Mouse (Mus musculus): ENCODE data around the gene Atf6b. TPM values are rescaled to one million over a fixed set of nuclear protein-coding genes. Genes with fewer than 3 reads are reported as not detected.

Gene Atf6b
- polyA plus RNA-seq, 1 experiment: 31.3 TPM

GRCm38 (mm10) chr17:34631647-34632046 is 15.3 kb upstream of the Atf6b start:
- Histone ChIP-seq H3K9ac (ENCODE audit: low read depth, poor library complexity, severe bottlenecking) (peak overlapping the region; percentile 20; the same call in 1 of the 2 replicates), H3K4me1 (ENCODE audit: control insufficient read depth, insufficient read depth, low read length) (no peaks in the 10 kb centered on the region), H3K27ac (ENCODE audit: insufficient read depth, low read length) (no peak overlapping the region), H3K36me3 (ENCODE audit: control insufficient read depth, insufficient read depth, low read length, poor library complexity, severe bottlenecking) (no peaks in the 10 kb centered on the region), H3K4me3 (ENCODE audit: low read depth, low read length) (peak overlapping the region; percentile 43), H3K9me3 (replicated peaks; ENCODE audit: control insufficient read depth, insufficient read depth, low read length, poor library complexity, severe bottlenecking) (no peaks in the 10 kb centered on the region), H3K27me3 (ENCODE audit: control insufficient read depth, insufficient read depth, low read length, poor library complexity, severe bottlenecking) (peaks cover 4% of the 10 kb centered on the region; the same call in 1 of the 2 replicates)
- TF ChIP-seq POLR2A (IDR thresholded peaks at IDR 0.05; ENCODE audit: insufficient read depth, low read length) (no peak), CTCF (IDR thresholded peaks at IDR 0.05; ENCODE audit: low read depth, low read length) (no peak), EP300 (IDR thresholded peaks at IDR 0.05; ENCODE audit: insufficient read depth, low read depth, low read length) (no peak)

- Histone ChIP-seq H3K4me3 (ENCODE audit: low read depth, low read length) (peak overlapping the region; percentile 75), H3K9me3 (replicated peaks; ENCODE audit: control insufficient read depth, insufficient read depth, low read length, poor library complexity, severe bottlenecking) (no peaks in the 10 kb centered on the region), H3K9ac (ENCODE audit: low read depth, poor library complexity, severe bottlenecking) (peak overlapping the region; percentile 31), H3K27me3 (ENCODE audit: control insufficient read depth, insufficient read depth, low read length, poor library complexity, severe bottlenecking) (peaks cover 4% of the 10 kb centered on the region; the same call in 1 of the 2 replicates), H3K27ac (ENCODE audit: insufficient read depth, low read length) (no peak overlapping the region), H3K4me1 (ENCODE audit: control insufficient read depth, insufficient read depth, low read length) (no peaks in the 10 kb centered on the region), H3K36me3 (ENCODE audit: control insufficient read depth, insufficient read depth, low read length, poor library complexity, severe bottlenecking) (no peaks in the 10 kb centered on the region)
- TF ChIP-seq POLR2A (IDR thresholded peaks at IDR 0.05; ENCODE audit: insufficient read depth, low read length) (peak; percentile 35), CTCF (IDR thresholded peaks at IDR 0.05; ENCODE audit: low read depth, low read length) (no peak), EP300 (IDR thresholded peaks at IDR 0.05; ENCODE audit: insufficient read depth, low read depth, low read length) (no peak)
These were observed 14.7 kb upstream of the Atf6b start for GRCm38 (mm10) chr17:34632261-34632691.

GRCm38 (mm10) chr17:34635671-34636070 is 11.3 kb upstream of the Atf6b start:
- no peak overlapping the region for H3K9ac ChIP-seq (ENCODE audit: low read depth, poor library complexity, severe bottlenecking)
- peaks cover 2% of the 10 kb centered on the region; the same call in 1 of the 2 replicates for H3K27me3 ChIP-seq (ENCODE audit: control insufficient read depth, insufficient read depth, low read length, poor library complexity, severe bottlenecking)
- no peaks in the 10 kb centered on the region for H3K36me3 ChIP-seq (ENCODE audit: control insufficient read depth, insufficient read depth, low read length, poor library complexity, severe bottlenecking)
- no peaks in the 10 kb centered on the region for H3K4me1 ChIP-seq (ENCODE audit: control insufficient read depth, insufficient read depth, low read length)
- no peaks in the 10 kb centered on the region for H3K9me3 ChIP-seq (replicated peaks; ENCODE audit: control insufficient read depth, insufficient read depth, low read length, poor library complexity, severe bottlenecking)
- no peak overlapping the region for H3K27ac ChIP-seq (ENCODE audit: insufficient read depth, low read length)
- no peak for TF ChIP-seq EP300 (IDR thresholded peaks at IDR 0.05; ENCODE audit: insufficient read depth, low read depth, low read length)
- no peak for TF ChIP-seq POLR2A (IDR thresholded peaks at IDR 0.05; ENCODE audit: insufficient read depth, low read length)
- TF ChIP-seq CTCF (IDR thresholded peaks at IDR 0.05; ENCODE audit: low read depth, low read length): no peak
- H3K4me3 ChIP-seq (ENCODE audit: low read depth, low read length): no peak overlapping the region

- no peak overlapping the region for H3K4me3 ChIP-seq (ENCODE audit: low read depth, low read length)
These were observed 9.5 kb upstream of the Atf6b start for GRCm38 (mm10) chr17:34637459-34637858.

GRCm38 (mm10) chr17:34639461-34640255 is 7.3 kb upstream of the Atf6b start:
- Histone ChIP-seq H3K36me3 (ENCODE audit: control insufficient read depth, insufficient read depth, low read length, poor library complexity, severe bottlenecking) (no peaks in the 10 kb centered on the region), H3K9ac (ENCODE audit: low read depth, poor library complexity, severe bottlenecking) (no peak overlapping the region), H3K4me1 (ENCODE audit: control insufficient read depth, insufficient read depth, low read length) (no peaks in the 10 kb centered on the region), H3K4me3 (ENCODE audit: low read depth, low read length) (no peak overlapping the region), H3K27ac (ENCODE audit: insufficient read depth, low read length) (no peak overlapping the region), H3K9me3 (replicated peaks; ENCODE audit: control insufficient read depth, insufficient read depth, low read length, poor library complexity, severe bottlenecking) (no peaks in the 10 kb centered on the region), H3K27me3 (ENCODE audit: control insufficient read depth, insufficient read depth, low read length, poor library complexity, severe bottlenecking) (no peaks in the 10 kb centered on the region)
- TF ChIP-seq EP300 (IDR thresholded peaks at IDR 0.05; ENCODE audit: insufficient read depth, low read depth, low read length) (no peak), POLR2A (IDR thresholded peaks at IDR 0.05; ENCODE audit: insufficient read depth, low read length) (no peak)

More at GRCm38 (mm10) chr17:34637459-34637858, 9.5 kb upstream of the Atf6b start:
- no peaks in the 10 kb centered on the region for H3K27me3 ChIP-seq (ENCODE audit: control insufficient read depth, insufficient read depth, low read length, poor library complexity, severe bottlenecking)
- no peaks in the 10 kb centered on the region for H3K36me3 ChIP-seq (ENCODE audit: control insufficient read depth, insufficient read depth, low read length, poor library complexity, severe bottlenecking)
- H3K9me3 ChIP-seq (replicated peaks; ENCODE audit: control insufficient read depth, insufficient read depth, low read length, poor library complexity, severe bottlenecking): no peaks in the 10 kb centered on the region
- H3K27ac ChIP-seq (ENCODE audit: insufficient read depth, low read length): no peak overlapping the region
- no peaks in the 10 kb centered on the region for H3K4me1 ChIP-seq (ENCODE audit: control insufficient read depth, insufficient read depth, low read length)
- TF ChIP-seq POLR2A (IDR thresholded peaks at IDR 0.05; ENCODE audit: insufficient read depth, low read length): no peak
- no peak for TF ChIP-seq CTCF (IDR thresholded peaks at IDR 0.05; ENCODE audit: low read depth, low read length)
- TF ChIP-seq EP300 (IDR thresholded peaks at IDR 0.05; ENCODE audit: insufficient read depth, low read depth, low read length): no peak
- H3K9ac ChIP-seq (ENCODE audit: low read depth, poor library complexity, severe bottlenecking): no peak overlapping the region
